Mouse (Mus musculus) cerebellum, adult 2 months (tissue): ENCODE measurements around the gene Sf3b4.
A peak's percentile ranks its signal among the peaks of the same experiment; 100 is the strongest.

Experiments
- CTCF ChIP-seq: fragments of 200-500 bp; IDR thresholded peaks from 2 replicates; pipeline ENCODE4 v1.5.1; 2011; ENCODE audit warnings: low read depth, mild to moderate bottlenecking, control low read depth, low read length, moderate library complexity, borderline replicate concordance; ENCODE audit not compliant: insufficient read depth
- POLR2A ChIP-seq: fragments of 200-500 bp; IDR thresholded peaks from 2 replicates; pipeline ENCODE4 v1.6.1; 2011; ENCODE audit warnings: low read length, control low read depth, borderline replicate concordance; ENCODE audit not compliant: insufficient read depth

DNA sequence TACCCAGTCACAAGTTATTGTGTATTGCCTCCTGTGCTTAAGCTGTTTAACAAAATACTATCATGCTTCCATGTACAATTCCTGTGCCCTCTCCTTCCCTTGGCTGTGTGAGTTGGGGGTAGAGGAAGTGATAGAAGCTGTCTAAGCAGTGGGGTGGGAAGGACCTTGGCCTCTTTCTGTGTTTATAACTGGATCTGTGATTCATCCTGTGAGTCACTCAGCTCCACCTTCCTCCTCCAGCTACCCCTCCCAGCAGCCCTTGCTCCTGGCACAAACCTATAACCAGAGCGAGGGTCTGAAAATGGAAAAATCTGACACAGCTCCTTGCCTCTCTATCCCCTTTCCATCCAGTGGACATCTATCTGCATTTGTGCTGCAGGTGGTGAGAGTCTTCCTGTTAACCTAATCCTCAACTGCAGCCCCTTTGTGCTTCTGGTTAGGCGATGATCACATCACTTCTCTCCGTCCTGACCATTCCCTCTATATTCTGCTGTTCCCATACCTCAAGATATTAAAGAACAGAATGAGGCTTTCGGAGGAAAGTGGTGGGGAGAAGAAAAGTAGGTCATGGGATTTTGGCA, 11.8 kb upstream of the Sf3b4 start:
- TF ChIP-seq POLR2A (peak; percentile 21; the same call in 1 of the 2 replicates), CTCF (no peak)
